Mouse (Mus musculus) liver, adult 10 weeks (tissue): Measurements from ENCODE around the gene Tk2. TPM values are rescaled to one million over a fixed set of nuclear protein-coding genes. Genes with fewer than 3 reads are reported as not detected.

Experiments
- polyA plus RNA-seq: library from polyadenylated mRNA; stranded (reverse); fragments of 350-450 nt; fragmentation: Illumina TruSeq; extraction: RNeasy Lipid Tissue Mini Kit (QIAGEN cat#74804); gene quantifications from one replicate; pipeline ENCODE4 v1.2.3, GENCODE M21; 2014; ENCODE audit warnings: low read depth, low replicate concordance

The Tk2 gene
- polyA plus RNA-seq: 12.0 TPM

DNA sequence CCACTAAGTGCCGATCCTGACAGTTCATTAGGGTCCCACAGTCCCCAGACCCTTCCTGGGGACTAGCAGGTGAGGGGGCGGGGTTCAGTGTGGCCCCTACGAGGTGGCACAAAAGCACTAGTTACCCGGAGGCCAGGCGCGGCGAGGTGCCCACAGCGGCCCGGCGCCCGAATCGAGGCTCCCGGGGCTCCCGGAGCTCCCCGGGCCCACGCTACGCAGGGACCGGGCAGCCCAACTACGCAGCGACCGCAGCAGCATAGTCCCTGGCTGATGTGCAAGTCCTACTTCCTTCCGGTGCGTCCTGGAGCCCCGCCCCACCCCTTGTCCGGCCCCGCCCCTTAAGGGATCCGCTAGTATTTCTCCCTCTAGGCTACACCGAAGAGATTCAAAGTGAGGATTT lies at the start of gene Tk2:
TSS of gene Tk2 (minus strand) at position 283 of the 400 bp plus-strand sequence.

DNA sequence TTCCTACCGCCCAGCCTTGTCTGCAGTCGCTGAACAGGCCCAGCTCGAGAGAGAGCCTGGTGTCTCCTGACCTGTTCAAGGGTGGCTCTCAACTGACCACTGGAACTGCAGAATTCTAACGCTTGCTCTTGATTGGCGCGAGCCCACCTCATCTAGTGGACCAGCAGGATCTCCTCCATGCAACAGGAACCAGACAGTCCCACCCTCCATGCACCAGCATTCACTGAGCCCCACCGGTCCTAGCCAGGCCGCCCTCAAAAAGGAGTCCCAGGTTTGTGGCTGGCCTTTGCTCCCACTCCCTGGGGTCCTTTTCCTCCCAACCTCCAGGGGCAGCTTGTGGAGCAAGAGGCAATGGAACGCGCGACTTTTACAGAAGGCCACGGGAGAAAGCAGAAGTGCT lies 44.7 kb upstream of the Tk2 start, which contains the start of gene Cmtm2a:
TSS of gene Cmtm2a (minus strand) at position 101 of the 400 bp plus-strand sequence.

DNA sequence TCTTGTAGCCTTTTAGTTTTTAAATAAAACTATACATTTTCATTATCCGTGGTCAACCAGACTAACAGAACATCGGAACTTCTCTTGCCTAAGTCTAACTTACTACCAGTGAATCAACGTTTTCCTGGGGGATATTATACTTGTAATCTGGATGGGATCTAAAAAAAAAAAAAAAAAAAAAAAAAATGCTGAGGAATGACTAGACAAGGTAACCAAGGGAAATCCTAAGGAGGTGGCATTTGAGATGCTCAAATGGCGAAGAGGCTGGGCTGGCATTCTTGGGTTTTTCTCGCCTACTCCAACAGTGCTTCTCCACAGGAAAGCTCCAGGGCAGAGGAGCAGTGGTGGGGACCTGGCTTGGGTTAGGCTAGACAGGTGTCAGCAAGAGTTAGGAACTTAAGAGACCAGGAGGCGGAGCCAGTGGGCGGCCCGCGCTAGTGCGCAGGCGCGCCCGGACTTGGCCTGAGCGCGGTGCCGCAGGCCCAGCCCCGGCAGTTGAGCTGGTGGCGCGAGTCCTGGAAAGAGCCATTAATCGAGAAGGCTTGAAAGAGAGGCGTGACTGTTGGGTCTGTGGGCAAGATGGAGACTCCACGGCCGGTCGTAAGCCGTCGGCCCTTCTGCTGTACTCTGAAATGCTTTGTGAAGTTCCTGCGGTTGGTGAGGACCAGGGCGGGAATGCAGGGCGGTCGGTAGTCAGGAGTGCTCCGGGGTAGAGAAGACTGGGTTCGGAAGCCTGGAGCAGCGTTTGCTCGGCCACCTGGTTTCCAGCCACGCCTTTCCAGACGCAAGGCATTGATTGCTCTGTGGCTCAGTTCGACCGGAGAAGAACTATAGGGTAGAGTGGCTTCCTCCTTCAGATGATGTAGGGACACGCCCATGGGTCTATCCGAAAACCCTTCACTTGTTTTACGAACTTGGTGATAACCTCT lies 2.3 kb upstream of the Tk2 start, which contains the start of gene Cklf:
TSS of gene Cklf (plus strand) at position 423 of the 929 bp plus-strand sequence.

Other genes with a start within 250 kb of the Tk2 start
- 5.9 TPM for gene Cdh5, start 146.9 kb downstream of the Tk2 start, polyA plus RNA-seq
- gene Bean1, start 78.1 kb downstream of the Tk2 start, polyA plus RNA-seq: not detected
- gene Cklf, start 2.3 kb upstream of the Tk2 start, polyA plus RNA-seq: 4.8 TPM
- 0.37 TPM for gene Cmtm2a, start 44.6 kb upstream of the Tk2 start, polyA plus RNA-seq
- not detected for gene Gm45711, start 61.5 kb upstream of the Tk2 start, polyA plus RNA-seq
- gene Cmtm1, start 61.6 kb upstream of the Tk2 start, polyA plus RNA-seq: not detected
- gene Gm11020, start 73.0 kb upstream of the Tk2 start, polyA plus RNA-seq: not detected
- not detected for gene Cmtm2b, start 73.7 kb upstream of the Tk2 start, polyA plus RNA-seq
- 5.1 TPM for gene Cmtm3, start 90.9 kb upstream of the Tk2 start, polyA plus RNA-seq
- 16.3 TPM for gene Cmtm4, start 147.2 kb upstream of the Tk2 start, polyA plus RNA-seq
- 17.5 TPM for gene Dync1li2, start 194.5 kb upstream of the Tk2 start, polyA plus RNA-seq